Mouse (Mus musculus): ENCODE results near the gene Igll1. TPM values are rescaled to one million over a fixed set of nuclear protein-coding genes. Genes with fewer than 3 reads are reported as not detected.

Gene Igll1
- polyA plus RNA-seq (2012; rRNA removed), result not detected in 2 replicates

DNA sequence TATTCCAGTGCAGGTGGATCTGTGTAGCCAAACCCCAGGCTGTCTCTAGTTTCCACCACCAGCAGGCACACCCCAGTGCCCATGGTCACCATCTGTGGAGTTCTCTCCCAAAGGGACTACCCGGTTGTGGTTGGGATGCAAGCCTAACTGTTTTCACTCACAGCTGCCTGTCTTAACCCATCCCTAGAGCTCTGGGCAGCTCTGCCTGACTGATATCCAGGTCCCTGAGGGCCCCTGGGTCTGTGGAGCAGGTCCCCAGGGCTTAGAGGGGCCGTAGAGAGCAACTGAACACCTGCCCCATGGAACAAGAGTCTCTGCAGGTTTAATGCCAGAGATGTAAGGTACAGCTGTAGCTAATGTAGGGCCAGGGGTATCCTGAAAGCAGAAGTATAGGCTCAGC, at the start of gene Igll1:
Gene Igll1, minus strand, starts transcription at position 8 of the 400 bp plus-strand sequence.
- no peaks in the 10 kb centered on the region for H3K4me1 ChIP-seq (ENCODE audit: control insufficient read depth, insufficient read depth, low read length)
- no peak within 1 kb of the TSS for H3K27ac ChIP-seq (ENCODE audit: insufficient read depth, low read length)
- no peak within 1 kb of the TSS for H3K4me3 ChIP-seq (ENCODE audit: insufficient read depth, low read length)
- TF ChIP-seq CTCF (IDR thresholded peaks at IDR 0.05; ENCODE audit: extremely low read depth, insufficient read depth, low read length), result no peak
- no peak for TF ChIP-seq POLR2A (IDR thresholded peaks at IDR 0.05; ENCODE audit: extremely low read depth, insufficient read depth, low read length)

DNA sequence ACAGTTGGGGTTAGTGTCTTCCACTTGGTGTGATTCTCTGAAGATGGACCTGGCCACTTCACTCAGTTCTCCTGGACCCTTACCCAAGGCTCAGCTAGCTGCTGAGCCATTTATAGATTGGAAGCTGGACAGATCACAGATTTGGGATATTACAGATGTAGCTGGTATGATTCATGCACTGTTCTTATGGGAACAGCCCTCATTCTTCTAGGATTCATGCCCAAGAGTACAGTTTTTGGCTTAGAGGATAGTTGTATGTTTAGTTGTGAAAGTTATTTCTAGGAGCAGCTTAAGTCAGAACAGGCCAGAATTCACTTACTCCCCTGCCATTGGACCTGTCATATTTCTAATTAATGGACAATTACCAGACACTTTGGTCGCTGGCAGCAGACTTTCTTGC, 49.7 kb upstream of the Igll1 start:
- Histone ChIP-seq H3K4me1 (ENCODE audit: control insufficient read depth, insufficient read depth, low read length) (peaks cover 1% of the 10 kb centered on the region), H3K27ac (ENCODE audit: insufficient read depth, low read length) (no peak overlapping the region; the same call in 1 of the 2 replicates), H3K4me3 (ENCODE audit: insufficient read depth, low read length) (no peak overlapping the region)
- TF ChIP-seq POLR2A (IDR thresholded peaks at IDR 0.05; ENCODE audit: extremely low read depth, insufficient read depth, low read length), result no peak
- TF ChIP-seq CTCF (IDR thresholded peaks at IDR 0.05; ENCODE audit: extremely low read depth, insufficient read depth, low read length), result no peak

GRCm38 (mm10) chr16:16911641-16912597, 48.1 kb upstream of the Igll1 start:
- TF ChIP-seq CTCF (IDR thresholded peaks at IDR 0.05; ENCODE audit: extremely low read depth, insufficient read depth, low read length) (peak; percentile 86), POLR2A (IDR thresholded peaks at IDR 0.05; ENCODE audit: extremely low read depth, insufficient read depth, low read length) (no peak)
- 0 out of 2 replicates have a peak overlapping the region, but pooled peaks have one; percentile 37 for H3K27ac ChIP-seq (ENCODE audit: insufficient read depth, low read length)

DNA sequence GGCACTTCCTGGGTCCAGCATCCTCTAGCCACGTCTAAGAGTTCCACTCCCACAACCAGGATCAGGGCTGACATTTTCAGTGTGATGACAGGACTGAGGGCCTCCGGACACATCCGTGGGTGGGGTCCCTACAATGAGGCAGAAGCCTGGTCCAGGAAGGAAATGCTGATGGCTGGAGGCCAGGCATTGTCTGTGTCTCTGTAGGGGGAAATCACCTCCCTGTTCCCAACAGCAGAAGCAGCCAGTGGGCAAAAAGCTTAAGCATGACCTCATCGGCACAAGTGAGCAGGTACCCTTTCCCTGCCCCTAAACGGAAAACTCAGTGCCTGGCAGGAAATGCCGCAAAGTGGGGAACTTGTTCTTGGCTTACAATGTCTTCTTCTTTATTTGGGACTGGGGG, 44.0 kb upstream of the Igll1 start:
- no peak overlapping the region for H3K4me3 ChIP-seq (ENCODE audit: insufficient read depth, low read length)
- peak overlapping the region; percentile 39 for H3K27ac ChIP-seq (ENCODE audit: insufficient read depth, low read length)
- no peaks in the 10 kb centered on the region for H3K4me1 ChIP-seq (ENCODE audit: control insufficient read depth, insufficient read depth, low read length)
- TF ChIP-seq POLR2A (IDR thresholded peaks at IDR 0.05; ENCODE audit: extremely low read depth, insufficient read depth, low read length) (no peak), CTCF (IDR thresholded peaks at IDR 0.05; ENCODE audit: extremely low read depth, insufficient read depth, low read length) (no peak)

More at GRCm38 (mm10) chr16:16911641-16912597, 48.1 kb upstream of the Igll1 start:
- Histone ChIP-seq H3K4me3 (ENCODE audit: insufficient read depth, low read length) (no peak overlapping the region), H3K4me1 (ENCODE audit: control insufficient read depth, insufficient read depth, low read length) (no peaks in the 10 kb centered on the region)

- H3K4me3 ChIP-seq (ENCODE audit: insufficient read depth, low read length), result no peak overlapping the region
- no peak for TF ChIP-seq CTCF (IDR thresholded peaks at IDR 0.05; ENCODE audit: extremely low read depth, insufficient read depth, low read length)
- peaks cover 6% of the 10 kb centered on the region for H3K4me1 ChIP-seq (ENCODE audit: control insufficient read depth, insufficient read depth, low read length)
- H3K27ac ChIP-seq (ENCODE audit: insufficient read depth, low read length), result no peak overlapping the region
Measured at GRCm38 (mm10) chr16:16903188-16903587, 39.4 kb upstream of the Igll1 start.

DNA sequence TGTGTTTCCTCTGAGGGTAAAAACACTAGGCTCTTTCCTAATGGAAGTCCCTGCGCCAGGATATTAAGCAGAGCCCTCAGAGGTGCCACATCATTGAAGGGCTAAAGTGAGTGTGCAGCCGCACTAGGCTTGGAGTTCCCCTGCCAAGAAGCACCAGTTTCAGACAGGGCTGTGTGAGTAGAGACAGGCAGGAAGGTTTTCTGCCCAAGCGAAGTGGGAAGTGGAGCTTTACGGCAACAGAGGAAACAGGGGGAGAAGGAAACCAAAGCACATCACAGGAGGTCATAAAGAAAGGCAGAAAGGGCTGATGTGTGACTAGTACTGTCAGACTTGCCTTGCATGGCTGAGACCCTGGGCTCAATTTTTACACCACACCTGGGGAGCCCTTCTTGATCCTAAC, 38.5 kb upstream of the Igll1 start:
- no peak overlapping the region for H3K4me3 ChIP-seq (ENCODE audit: insufficient read depth, low read length)
- H3K4me1 ChIP-seq (ENCODE audit: control insufficient read depth, insufficient read depth, low read length), result peaks cover 6% of the 10 kb centered on the region
- H3K27ac ChIP-seq (ENCODE audit: insufficient read depth, low read length), result no peak overlapping the region

GRCm38 (mm10) chr16:16897056-16897584, 33.3 kb upstream of the Igll1 start:
- H3K4me1 ChIP-seq (ENCODE audit: control insufficient read depth, insufficient read depth, low read length), result peaks cover 10% of the 10 kb centered on the region
- peak overlapping the region; percentile 56 for H3K4me3 ChIP-seq (ENCODE audit: insufficient read depth, low read length)
- TF ChIP-seq CTCF (IDR thresholded peaks at IDR 0.05; ENCODE audit: extremely low read depth, insufficient read depth, low read length) (no peak), POLR2A (IDR thresholded peaks at IDR 0.05; ENCODE audit: extremely low read depth, insufficient read depth, low read length) (no peak)
- peak overlapping the region; percentile 14 for H3K27ac ChIP-seq (ENCODE audit: insufficient read depth, low read length)

More for the DNA sequence above, 38.5 kb upstream of the Igll1 start:
- TF ChIP-seq CTCF (IDR thresholded peaks at IDR 0.05; ENCODE audit: extremely low read depth, insufficient read depth, low read length) (no peak), POLR2A (IDR thresholded peaks at IDR 0.05; ENCODE audit: extremely low read depth, insufficient read depth, low read length) (no peak)

DNA sequence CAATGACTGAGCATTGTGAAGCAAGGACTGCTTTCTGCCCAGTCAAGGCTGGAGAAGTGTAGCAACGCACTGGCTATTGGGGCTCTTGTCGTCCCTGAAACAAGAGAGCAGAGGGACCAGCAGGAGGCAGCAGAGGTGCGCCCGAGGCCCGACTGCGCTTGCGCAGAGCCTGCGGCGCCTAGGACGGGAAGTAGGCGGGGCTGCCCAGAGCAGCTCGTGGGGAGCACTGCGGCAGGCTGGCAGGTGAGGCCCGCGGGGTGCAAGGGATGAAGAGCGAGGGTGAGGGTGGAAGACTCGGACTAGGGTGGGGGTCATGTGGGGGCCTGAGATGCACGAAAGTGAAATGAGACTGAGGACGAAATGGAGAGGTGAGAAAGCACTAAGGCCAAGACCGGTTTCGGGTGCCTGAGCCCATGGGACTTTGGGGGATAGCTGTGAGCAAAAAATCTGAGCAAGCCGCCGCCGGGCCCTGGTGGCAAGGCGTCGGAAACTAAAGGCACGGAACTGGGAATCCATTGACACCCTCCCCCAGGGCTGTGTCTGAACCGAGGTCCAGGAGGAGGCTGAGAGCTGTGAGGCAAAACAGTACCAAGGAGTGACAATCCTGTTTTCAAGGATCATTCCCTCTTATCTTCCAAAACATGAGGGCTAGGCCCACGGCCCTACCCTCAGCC, 32.7 kb upstream of the Igll1 start, which contains the start of gene Ppm1f:
Gene Ppm1f, plus strand, starts transcription at position 88 of the 674 bp plus-strand sequence.
- peak within 1 kb of the TSS; percentile 14 for H3K27ac ChIP-seq (ENCODE audit: insufficient read depth, low read length)
- peak; percentile 80 for TF ChIP-seq POLR2A (IDR thresholded peaks at IDR 0.05; ENCODE audit: extremely low read depth, insufficient read depth, low read length)
- TF ChIP-seq CTCF (IDR thresholded peaks at IDR 0.05; ENCODE audit: extremely low read depth, insufficient read depth, low read length), result peak; percentile 82
- peaks cover 10% of the 10 kb centered on the region for H3K4me1 ChIP-seq (ENCODE audit: control insufficient read depth, insufficient read depth, low read length)
- H3K4me3 ChIP-seq (ENCODE audit: insufficient read depth, low read length), result peak within 1 kb of the TSS; percentile 56

DNA sequence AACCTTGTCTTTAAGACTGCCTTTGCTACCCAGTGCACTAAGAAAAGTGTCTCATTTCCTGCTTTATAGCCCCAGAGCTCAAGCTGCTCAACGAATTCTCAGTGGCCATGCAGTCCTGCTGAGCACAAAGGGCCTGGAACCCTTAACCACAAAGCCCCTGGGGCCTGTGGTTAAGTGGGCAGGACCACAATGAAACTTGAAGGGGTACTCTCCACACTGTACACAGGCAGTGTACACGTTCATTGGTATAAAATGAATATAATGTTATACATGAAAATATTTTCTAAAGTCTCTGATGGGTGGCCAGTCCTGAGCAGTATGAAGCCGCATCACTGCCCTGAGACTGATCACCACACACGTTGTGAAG, 32.2 kb upstream of the Igll1 start:
- Histone ChIP-seq H3K4me3 (ENCODE audit: insufficient read depth, low read length) (peak overlapping the region; percentile 56; the same call in 1 of the 2 replicates), H3K27ac (ENCODE audit: insufficient read depth, low read length) (no peak overlapping the region), H3K4me1 (ENCODE audit: control insufficient read depth, insufficient read depth, low read length) (peaks cover 10% of the 10 kb centered on the region)
- TF ChIP-seq CTCF (IDR thresholded peaks at IDR 0.05; ENCODE audit: extremely low read depth, insufficient read depth, low read length), result no peak
- TF ChIP-seq POLR2A (IDR thresholded peaks at IDR 0.05; ENCODE audit: extremely low read depth, insufficient read depth, low read length), result no peak
